Mouse (Mus musculus) CH12.LX (cell line): ENCODE results near the gene Zfp605.
"Not testable (repeated sequence)": the region's sequence is repeated elsewhere in the genome, so short reads cannot be mapped to it uniquely, and the experiment has no call there.

Source experiments
- CHD1 ChIP-seq: IDR thresholded peaks from 2 replicates; pipeline ENCODE4 v1.6.1; 2012; ENCODE audit warnings: low read depth, low read length, improper control_type of control experiment, inconsistent platforms
- CHD2 ChIP-seq: IDR thresholded peaks from 2 replicates; pipeline ENCODE4 v1.6.1; 2011; ENCODE audit warnings: low read length, improper control_type of control experiment
- CTCF ChIP-seq, 2 experiments: IDR thresholded peaks in 1 of 2; conservative IDR thresholded peaks in 1 of 2; 2 replicates each; pipeline ENCODE4 v1.5.1; 2011 to 2012; ENCODE audit warnings: low read depth in 2 of 2, low read length in 2 of 2, improper control_type of control experiment in 1 of 2, inconsistent platforms in 1 of 2, mild to moderate bottlenecking in 1 of 2, moderate library complexity in 1 of 2
- EP300 ChIP-seq: IDR thresholded peaks from 2 replicates; pipeline ENCODE4 v1.6.1; 2011; ENCODE audit warnings: low read length, improper control_type of control experiment
- HCFC1 ChIP-seq: IDR thresholded peaks from 2 replicates; pipeline ENCODE4 v1.6.1; 2012; ENCODE audit warnings: low read depth, mild to moderate bottlenecking, inconsistent platforms, low read length, improper control_type of control experiment
- MAX ChIP-seq: IDR thresholded peaks from 2 replicates; pipeline ENCODE4 v1.6.1; 2011; ENCODE audit warnings: low read length, improper control_type of control experiment
- MAZ ChIP-seq: IDR thresholded peaks from 2 replicates; pipeline ENCODE4 v1.6.1; 2012; ENCODE audit warnings: low read depth, mild to moderate bottlenecking, inconsistent platforms, low read length, improper control_type of control experiment, moderate library complexity
- TCF12 ChIP-seq: IDR thresholded peaks from 2 replicates; pipeline ENCODE4 v1.6.1; 2014; ENCODE audit warnings: low read depth, mild to moderate bottlenecking, inconsistent platforms, low read length, improper control_type of control experiment

DNA sequence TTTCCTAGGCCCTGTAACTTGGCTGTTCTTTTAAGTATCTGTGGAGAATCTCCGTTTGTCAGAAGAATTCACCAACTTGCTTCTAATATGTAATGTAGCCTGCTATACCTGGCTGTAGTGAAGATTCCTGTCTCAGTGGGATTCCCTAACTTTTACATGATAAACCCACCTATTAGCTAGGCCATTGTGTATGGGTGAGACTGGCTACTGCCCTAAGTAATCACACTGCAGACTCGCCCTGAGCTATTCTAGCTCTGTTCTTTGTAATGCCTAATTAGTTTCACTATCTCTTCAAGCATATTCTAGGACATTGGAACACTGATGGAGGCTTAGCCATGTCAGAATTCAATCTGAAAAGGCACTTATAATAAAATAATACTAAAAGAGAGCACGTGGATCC is 12.5 kb downstream of the Zfp605 start:
- TF ChIP-seq CTCF (conservative IDR thresholded peaks at IDR 0.05 in 1 of 2, IDR thresholded peaks at IDR 0.05 in 1 of 2; ENCODE audit: low read depth in 2 of 2, low read length in 2 of 2); MAZ; CHD1; MAX; EP300; CHD2; HCFC1; TCF12: not testable (repeated sequence)
